Mouse (Mus musculus) erythroblast, embryonic 14.5 days (primary cell): ENCODE data around the gene Slc35f2.

Experiments used
- GATA1 ChIP-seq: IDR thresholded peaks from 2 replicates; pipeline ENCODE4 v1.6.1; 2012; ENCODE audit warnings: low read length, inconsistent platforms, mixed read lengths
- TAL1 ChIP-seq: IDR thresholded peaks from 3 replicates; pipeline ENCODE4 v1.6.1; 2012; ENCODE audit warnings: low read length, inconsistent platforms, mixed read lengths

- TF ChIP-seq TAL1 = no peak
- no peak for TF ChIP-seq GATA1
Observed at GRCm38 (mm10) chr9:53852158-53852557, 80.8 kb downstream of the Slc35f2 start.
